Mouse (Mus musculus): Measurements from ENCODE around the gene Itgav.

GRCm38 (mm10) chr2:83692651-83693545 is 31.3 kb upstream of the Itgav start:
- TF ChIP-seq TAL1 (IDR thresholded peaks at IDR 0.05; ENCODE audit: low read length) (no peak), GATA1 (IDR thresholded peaks at IDR 0.05; ENCODE audit: low read length) (no peak)
